Mouse (Mus musculus) erythroblast, embryonic 14.5 days (primary cell): ENCODE results near the gene Mthfd1l.

Experiments
- GATA1 ChIP-seq: IDR thresholded peaks from 2 replicates; pipeline ENCODE4 v1.6.1; 2012; ENCODE audit warnings: low read length, inconsistent platforms, mixed read lengths
- TAL1 ChIP-seq: IDR thresholded peaks from 3 replicates; pipeline ENCODE4 v1.6.1; 2012; ENCODE audit warnings: low read length, inconsistent platforms, mixed read lengths

- TF ChIP-seq TAL1: no peak
- TF ChIP-seq GATA1: no peak
Measured at GRCm38 (mm10) chr10:4113328-4113658, 140.4 kb downstream of the Mthfd1l start.
